Mouse (Mus musculus): ENCODE data around the gene Usp49. TPM values are rescaled to one million over a fixed set of nuclear protein-coding genes. Genes with fewer than 3 reads are reported as not detected.

Usp49 gene
- polyA plus RNA-seq (2015; fragmentation: Nextera tagmentation; extraction: Ambion mirVana) = 2.5 and 3.2 TPM in 2 replicates

DNA sequence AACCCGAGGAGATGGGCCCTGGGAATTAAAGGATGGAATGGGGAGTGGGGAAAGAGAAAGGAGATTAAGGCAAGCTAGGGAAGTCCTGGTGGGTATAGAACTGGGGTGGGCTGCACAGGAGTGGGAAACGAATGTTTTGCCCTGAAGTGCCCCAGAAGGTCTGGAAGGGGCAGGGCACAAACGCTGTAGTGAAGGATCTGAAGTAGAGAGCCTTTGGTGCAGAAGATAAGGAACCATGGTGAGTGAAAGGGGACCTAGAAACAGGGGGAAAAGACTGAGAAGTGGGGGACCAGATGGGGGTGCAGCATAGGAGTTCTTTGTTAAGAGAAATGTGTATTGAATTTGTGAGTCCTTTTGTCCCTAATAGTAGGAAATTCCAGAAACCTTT lies at the start of gene Usp49:
Usp49 (plus strand) TSS at position 13 of the 388 bp plus-strand sequence.
- Histone ChIP-seq H3K9ac (peak within 1 kb of the TSS; percentile 81), H3K27ac (peak within 1 kb of the TSS; percentile 93), H3K4me2 (peak within 1 kb of the TSS; percentile 98), H3K36me3 (0 out of 2 replicates have a peak, but pooled peaks cover 4% of the 10 kb centered on the region), H3K9me3 (replicated peaks) (no peaks in the 10 kb centered on the region), H3K4me3 (peak within 1 kb of the TSS; percentile 85), H3K4me1 (replicated peaks) (peaks cover 26% of the 10 kb centered on the region), H3K27me3 (no peaks in the 10 kb centered on the region)
- ATAC-seq (replicated peaks; ENCODE audit: insufficient number of reproducible peaks, insufficient read depth, low FRiP score, low read depth) = no peak
- WGBS = 3% methylated on average over 3 of the region's 3 CpGs

DNA sequence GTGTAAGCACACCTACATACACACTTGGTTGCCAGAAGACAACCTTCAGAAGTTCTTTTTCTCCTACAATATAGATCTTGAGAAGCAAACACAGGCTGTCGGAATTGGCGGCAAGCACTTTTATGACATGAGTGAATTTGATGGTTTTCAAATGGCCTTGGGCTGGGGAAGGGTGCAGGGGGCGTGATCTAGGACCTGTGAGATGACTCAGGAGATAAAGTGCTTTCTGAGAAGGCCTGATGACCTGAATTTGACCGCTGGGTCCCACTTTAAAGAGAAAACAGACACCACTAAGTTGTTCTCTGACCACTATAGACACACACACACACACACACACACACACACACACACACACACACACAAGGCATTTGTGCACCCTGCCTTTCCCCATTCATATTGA lies 49.5 kb upstream of the Usp49 start:
- Histone ChIP-seq H3K4me1 (replicated peaks) (no peaks in the 10 kb centered on the region), H3K4me2 (no peak overlapping the region), H3K9me3 (replicated peaks) (no peaks in the 10 kb centered on the region), H3K4me3 (no peak overlapping the region), H3K27ac (no peak overlapping the region), H3K27me3 (no peaks in the 10 kb centered on the region), H3K9ac (no peak overlapping the region), H3K36me3 (no peaks in the 10 kb centered on the region)
- ATAC-seq (replicated peaks; ENCODE audit: insufficient number of reproducible peaks, insufficient read depth, low FRiP score, low read depth) = no peak
- WGBS = 91% methylated on average over 4 of the region's 4 CpGs

- H3K4me1 ChIP-seq (replicated peaks) = peaks cover 5% of the 10 kb centered on the region; the same call in 1 of the 2 replicates
- H3K4me3 ChIP-seq = no peak overlapping the region
- no peak for ATAC-seq (replicated peaks; ENCODE audit: insufficient number of reproducible peaks, insufficient read depth, low FRiP score, low read depth)
- WGBS = 87% methylated on average over 8 of the region's 8 CpGs
- H3K27ac ChIP-seq = no peak overlapping the region
- H3K9me3 ChIP-seq (replicated peaks) = no peaks in the 10 kb centered on the region
- H3K9ac ChIP-seq = no peak overlapping the region
- no peaks in the 10 kb centered on the region for H3K36me3 ChIP-seq
- no peaks in the 10 kb centered on the region for H3K27me3 ChIP-seq
- H3K4me2 ChIP-seq = no peak overlapping the region
These were observed 42.0 kb upstream of the Usp49 start for GRCm38 (mm10) chr17:47588517-47588916.

GRCm38 (mm10) chr17:47591073-47591472 lies 39.4 kb upstream of the Usp49 start:
- no peak for ATAC-seq (replicated peaks; ENCODE audit: insufficient number of reproducible peaks, insufficient read depth, low FRiP score, low read depth)
- Histone ChIP-seq H3K4me2 (no peak overlapping the region), H3K9me3 (replicated peaks) (no peaks in the 10 kb centered on the region), H3K9ac (no peak overlapping the region), H3K4me1 (replicated peaks) (peaks cover 17% of the 10 kb centered on the region), H3K27me3 (no peaks in the 10 kb centered on the region), H3K36me3 (no peaks in the 10 kb centered on the region), H3K4me3 (no peak overlapping the region), H3K27ac (no peak overlapping the region)
- WGBS = 53% methylated on average over 3 of the region's 3 CpGs

DNA sequence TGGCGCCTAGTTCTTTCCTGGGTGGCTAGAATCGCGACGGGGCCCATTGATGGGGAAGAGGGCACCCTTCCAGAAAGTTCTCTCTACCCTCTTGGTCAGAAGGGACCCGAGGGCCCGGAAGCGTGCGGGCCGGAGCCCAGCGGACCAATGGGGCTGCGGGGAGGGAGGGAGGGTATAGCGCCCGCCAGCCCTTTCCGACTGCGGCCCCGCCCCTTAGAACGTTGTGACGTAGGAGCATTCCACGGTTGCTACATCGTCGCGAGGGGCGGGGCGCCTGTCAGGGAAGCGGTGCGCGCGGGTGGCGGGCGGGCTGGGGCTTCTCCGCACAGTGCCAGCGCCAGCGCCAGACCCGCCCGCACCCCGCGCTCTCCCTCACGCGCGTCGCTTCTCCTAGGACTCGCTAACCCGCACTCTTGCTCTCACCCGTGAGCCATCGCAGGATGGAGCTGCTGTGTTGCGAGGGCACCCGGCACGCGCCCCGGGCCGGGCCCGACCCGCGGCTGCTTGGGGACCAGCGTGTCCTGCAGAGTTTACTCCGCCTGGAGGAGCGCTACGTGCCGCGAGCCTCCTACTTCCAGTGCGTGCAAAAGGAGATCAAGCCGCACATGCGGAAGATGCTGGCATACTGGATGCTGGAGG lies 37.2 kb upstream of the Usp49 start:
- H3K36me3 ChIP-seq = peaks cover 13% of the 10 kb centered on the region
- no peaks in the 10 kb centered on the region for H3K9me3 ChIP-seq (replicated peaks)
- H3K27ac ChIP-seq = peak overlapping the region; percentile 95
- ATAC-seq (replicated peaks; ENCODE audit: insufficient number of reproducible peaks, insufficient read depth, low FRiP score, low read depth) = peak; percentile 84
- H3K4me3 ChIP-seq = peak overlapping the region; percentile 86
- peak overlapping the region; percentile 90 for H3K9ac ChIP-seq
- H3K4me2 ChIP-seq = peak overlapping the region; percentile 84
- H3K4me1 ChIP-seq (replicated peaks) = peaks cover 40% of the 10 kb centered on the region
- WGBS = under 1% methylated on average over 63 of the region's 63 CpGs
- H3K27me3 ChIP-seq = no peaks in the 10 kb centered on the region

DNA sequence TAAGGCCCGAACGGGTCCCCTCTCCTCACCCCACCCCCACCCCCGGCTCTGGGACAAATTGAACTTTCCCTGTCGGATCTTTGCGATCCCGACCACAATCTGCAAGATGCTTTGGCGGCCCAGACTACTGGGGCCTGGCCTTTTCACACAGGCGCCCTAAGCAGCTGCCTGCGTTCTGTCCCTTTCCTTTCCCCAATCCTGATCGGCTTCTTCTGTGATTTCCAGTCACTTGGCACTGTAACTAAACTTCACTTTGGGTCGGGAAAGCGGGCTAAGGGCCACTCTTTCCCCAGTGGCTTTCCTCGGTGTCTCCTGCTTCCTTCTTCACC lies 36.7 kb upstream of the Usp49 start:
- Histone ChIP-seq H3K27me3 (no peaks in the 10 kb centered on the region), H3K27ac (peak overlapping the region; percentile 95), H3K9ac (peak overlapping the region; percentile 90), H3K4me1 (replicated peaks) (peaks cover 44% of the 10 kb centered on the region), H3K4me3 (peak overlapping the region; percentile 86), H3K36me3 (peaks cover 18% of the 10 kb centered on the region), H3K4me2 (peak overlapping the region; percentile 84), H3K9me3 (replicated peaks) (no peaks in the 10 kb centered on the region)
- 0% methylated on average over 13 of the region's 13 CpGs for WGBS
- no peak for ATAC-seq (replicated peaks; ENCODE audit: insufficient number of reproducible peaks, insufficient read depth, low FRiP score, low read depth)

GRCm38 (mm10) chr17:47594183-47594968 lies 36.1 kb upstream of the Usp49 start:
- ATAC-seq (replicated peaks; ENCODE audit: insufficient number of reproducible peaks, insufficient read depth, low FRiP score, low read depth) = no peak
- H3K9ac ChIP-seq = peak overlapping the region; percentile 90
- H3K9me3 ChIP-seq (replicated peaks) = no peaks in the 10 kb centered on the region
- no peaks in the 10 kb centered on the region for H3K27me3 ChIP-seq
- under 1% methylated on average over 43 of the region's 43 CpGs for WGBS
- peak overlapping the region; percentile 84 for H3K4me2 ChIP-seq
- H3K4me3 ChIP-seq = peak overlapping the region; percentile 86
- H3K4me1 ChIP-seq (replicated peaks) = peaks cover 48% of the 10 kb centered on the region
- H3K27ac ChIP-seq = peak overlapping the region; percentile 95
- peaks cover 23% of the 10 kb centered on the region for H3K36me3 ChIP-seq

GRCm38 (mm10) chr17:47594969-47595247 lies 35.6 kb upstream of the Usp49 start:
- Histone ChIP-seq H3K4me3 (peak overlapping the region; percentile 86), H3K27ac (peak overlapping the region; percentile 95), H3K4me2 (peak overlapping the region; percentile 84), H3K27me3 (no peaks in the 10 kb centered on the region), H3K36me3 (peaks cover 29% of the 10 kb centered on the region), H3K4me1 (replicated peaks) (peaks cover 52% of the 10 kb centered on the region), H3K9me3 (replicated peaks) (no peaks in the 10 kb centered on the region), H3K9ac (peak overlapping the region; percentile 90)
- no peak for ATAC-seq (replicated peaks; ENCODE audit: insufficient number of reproducible peaks, insufficient read depth, low FRiP score, low read depth)
- 0% methylated on average over 9 of the region's 9 CpGs for WGBS

- Histone ChIP-seq H3K4me3 (peak overlapping the region; percentile 86), H3K4me1 (replicated peaks) (peaks cover 52% of the 10 kb centered on the region), H3K27ac (peak overlapping the region; percentile 95), H3K4me2 (peak overlapping the region; percentile 84), H3K9ac (peak overlapping the region; percentile 90), H3K9me3 (replicated peaks) (no peaks in the 10 kb centered on the region), H3K36me3 (peaks cover 34% of the 10 kb centered on the region), H3K27me3 (no peaks in the 10 kb centered on the region)
- WGBS = 2% methylated on average over 20 of the region's 21 CpGs
- ATAC-seq (replicated peaks; ENCODE audit: insufficient number of reproducible peaks, insufficient read depth, low FRiP score, low read depth) = peak; percentile 56
These were observed 35.0 kb upstream of the Usp49 start for GRCm38 (mm10) chr17:47595248-47596161.

GRCm38 (mm10) chr17:47596162-47596838 lies 34.2 kb upstream of the Usp49 start:
- no peaks in the 10 kb centered on the region for H3K9me3 ChIP-seq (replicated peaks)
- peaks cover 53% of the 10 kb centered on the region for H3K4me1 ChIP-seq (replicated peaks)
- H3K27me3 ChIP-seq = no peaks in the 10 kb centered on the region
- H3K9ac ChIP-seq = peak overlapping the region; percentile 90
- 21% methylated on average over 6 of the region's 6 CpGs for WGBS
- H3K36me3 ChIP-seq = peaks cover 41% of the 10 kb centered on the region
- peak overlapping the region; percentile 95 for H3K27ac ChIP-seq
- peak overlapping the region; percentile 84 for H3K4me2 ChIP-seq
- H3K4me3 ChIP-seq = peak overlapping the region; percentile 86
- ATAC-seq (replicated peaks; ENCODE audit: insufficient number of reproducible peaks, insufficient read depth, low FRiP score, low read depth) = no peak

DNA sequence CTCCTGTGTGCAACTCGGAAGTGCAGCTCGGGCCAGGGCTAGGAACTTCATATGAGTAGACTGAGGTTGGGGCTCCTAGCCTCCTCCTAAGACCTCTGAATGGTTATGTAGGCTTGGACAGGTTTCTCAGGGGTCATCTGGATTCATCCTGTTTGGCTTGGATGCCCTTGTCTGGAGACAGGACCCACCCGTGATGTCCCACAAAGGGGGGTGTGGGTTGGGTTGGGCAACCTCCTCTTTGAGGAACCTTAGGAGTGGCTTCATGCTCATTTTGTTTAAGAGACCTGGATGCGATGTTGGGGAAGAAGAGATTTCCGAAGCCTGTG lies 33.7 kb upstream of the Usp49 start:
- ATAC-seq (replicated peaks; ENCODE audit: insufficient number of reproducible peaks, insufficient read depth, low FRiP score, low read depth) = no peak
- Histone ChIP-seq H3K4me1 (replicated peaks) (peaks cover 55% of the 10 kb centered on the region), H3K9me3 (replicated peaks) (no peaks in the 10 kb centered on the region), H3K27ac (peak overlapping the region; percentile 95), H3K4me2 (peak overlapping the region; percentile 84), H3K36me3 (peaks cover 46% of the 10 kb centered on the region), H3K4me3 (peak overlapping the region; percentile 86), H3K27me3 (no peaks in the 10 kb centered on the region), H3K9ac (peak overlapping the region; percentile 90; the same call in 1 of the 2 replicates)
- 40% methylated on average over 5 of the region's 5 CpGs for WGBS
